Mouse (Mus musculus) liver, postnatal 0 days (tissue): Measurements from ENCODE around the gene Bcl9.

ENCODE experiments used
- CTCF ChIP-seq: sonication (generic); IDR thresholded peaks from 2 replicates; pipeline ENCODE4 v1.5.1; 2016; ENCODE audit warnings: antibody characterized with exemption, low read depth
- EP300 ChIP-seq: IDR thresholded peaks from 2 replicates; pipeline ENCODE4 v1.6.1; 2016; ENCODE audit warnings: antibody characterized with exemption, low read depth, mild to moderate bottlenecking

DNA sequence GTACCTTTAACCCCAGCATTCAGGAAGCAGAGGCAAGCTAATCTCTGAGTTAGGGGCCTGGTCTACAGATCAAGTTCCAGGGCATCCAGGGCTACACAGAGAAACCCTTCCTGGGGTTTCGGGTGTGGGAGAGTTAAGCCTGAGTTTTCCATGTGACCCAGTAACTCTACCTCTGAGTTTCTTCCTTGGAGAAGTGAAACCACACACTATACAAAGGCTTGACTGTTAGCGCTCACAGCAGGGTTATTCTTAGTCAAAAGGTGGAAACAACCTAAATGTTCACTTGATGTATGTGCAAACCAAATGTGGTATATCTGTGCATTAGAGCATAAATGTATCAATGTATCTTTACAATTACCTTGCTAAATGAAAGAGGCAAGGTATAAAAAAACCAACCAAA, 59.2 kb downstream of the Bcl9 start:
- TF ChIP-seq CTCF, result no peak
- TF ChIP-seq EP300, result no peak
